Mouse (Mus musculus) brain, embryonic 18.5 days (tissue): ENCODE measurements around the gene Ubc.

Experiments
- DNase-seq: peaks from one replicate; pipeline ENCODE4 v3.0.0-alpha.2; 2012; ENCODE audit warnings: low read depth, low spot score

Gene Ubc

DNA sequence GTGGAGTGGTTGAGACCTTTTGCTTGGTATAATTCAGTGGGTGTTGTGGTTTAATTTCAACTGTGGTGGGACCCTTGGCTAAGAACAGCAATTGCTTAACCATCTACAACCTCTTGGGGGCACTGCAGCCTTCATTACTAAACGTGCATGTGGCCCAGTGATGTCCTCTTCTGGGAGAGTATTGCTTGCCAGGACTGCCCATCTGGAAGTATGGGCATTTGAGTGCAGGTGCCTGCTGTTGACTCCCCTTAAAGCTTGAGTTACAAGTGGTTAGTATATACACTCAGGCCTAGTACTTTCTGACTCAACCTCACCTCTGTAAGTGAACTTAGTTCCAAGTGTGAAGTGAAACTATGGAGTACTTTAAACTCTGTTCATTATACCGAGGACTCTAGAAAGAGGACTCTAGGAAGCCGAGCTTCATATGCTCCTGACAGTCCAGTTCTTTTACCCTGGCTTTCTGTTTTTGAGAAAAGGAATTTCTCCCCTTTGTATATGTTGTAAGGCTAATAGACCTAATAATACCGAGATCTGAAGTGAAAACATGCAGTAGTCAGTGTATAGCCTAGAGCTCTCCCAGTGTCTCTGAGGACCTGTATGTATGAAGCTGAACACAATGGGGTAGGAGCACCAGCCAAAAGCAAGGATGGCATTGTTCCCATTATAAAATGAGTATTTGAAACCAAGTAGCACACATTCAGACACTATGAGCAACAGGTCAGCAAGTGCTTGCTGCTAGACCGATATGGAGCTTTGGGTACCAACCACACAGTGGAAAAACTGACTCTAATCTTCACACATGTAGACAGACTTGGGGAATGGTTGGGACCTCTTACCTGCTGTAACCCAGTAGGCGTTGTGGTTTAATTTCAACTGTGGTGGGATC, 7.1 kb downstream of the Ubc start:
- no peak for DNase-seq

DNA sequence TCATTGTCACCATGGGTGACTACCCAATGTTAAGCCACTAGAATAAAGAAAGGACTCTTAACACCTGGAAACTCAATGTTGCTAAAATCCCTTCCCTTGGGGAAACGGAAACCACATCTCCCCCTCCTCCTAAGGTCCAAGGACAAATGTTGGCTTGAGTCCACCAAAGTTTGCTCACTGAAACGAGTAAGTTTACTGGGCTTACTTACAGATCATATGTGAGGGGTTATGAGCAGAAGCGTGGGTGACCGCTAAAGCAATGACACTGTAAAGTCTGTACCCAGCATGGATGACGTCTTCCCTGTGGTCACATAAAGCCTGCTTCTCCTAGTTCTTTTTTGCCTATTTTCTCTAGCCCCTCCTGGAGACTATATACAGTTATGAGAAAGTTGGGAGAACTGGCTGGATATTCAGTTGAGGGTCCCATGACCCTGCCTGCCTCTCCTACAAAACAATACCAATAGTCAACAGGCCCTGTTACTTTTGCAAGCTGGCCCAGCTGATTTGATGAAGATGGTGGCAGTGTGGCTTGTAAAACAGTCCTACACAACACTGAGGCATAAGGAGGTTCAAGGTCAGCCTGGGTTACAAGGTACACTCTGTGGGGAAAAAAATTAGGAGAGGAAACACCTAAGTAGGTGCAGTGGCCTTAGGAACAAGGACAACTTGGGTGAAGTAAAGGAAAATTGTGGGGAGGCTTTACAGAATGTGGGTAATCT, 7.9 kb downstream of the Ubc start:
- DNase-seq, result no peak

DNA sequence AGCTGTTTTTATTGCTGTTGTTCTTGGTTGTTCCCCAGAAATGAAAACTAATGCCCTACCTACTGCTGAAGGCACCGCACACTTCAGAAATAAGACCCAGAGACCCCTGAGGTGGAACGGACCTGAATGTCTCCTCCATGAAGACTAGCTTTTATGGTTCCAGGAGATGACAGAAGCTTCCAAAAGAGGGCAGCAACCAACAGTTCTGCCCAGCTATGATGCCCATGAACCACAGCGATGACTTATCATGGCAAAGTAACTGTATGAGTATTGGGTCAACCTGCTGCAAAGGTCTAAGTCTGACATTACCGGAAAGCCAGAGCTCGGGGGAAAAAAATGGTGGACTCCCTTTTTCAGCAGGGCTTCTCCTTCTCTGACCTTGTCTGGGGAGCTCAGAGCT, 11.1 kb downstream of the Ubc start:
- DNase-seq, result no peak

DNA sequence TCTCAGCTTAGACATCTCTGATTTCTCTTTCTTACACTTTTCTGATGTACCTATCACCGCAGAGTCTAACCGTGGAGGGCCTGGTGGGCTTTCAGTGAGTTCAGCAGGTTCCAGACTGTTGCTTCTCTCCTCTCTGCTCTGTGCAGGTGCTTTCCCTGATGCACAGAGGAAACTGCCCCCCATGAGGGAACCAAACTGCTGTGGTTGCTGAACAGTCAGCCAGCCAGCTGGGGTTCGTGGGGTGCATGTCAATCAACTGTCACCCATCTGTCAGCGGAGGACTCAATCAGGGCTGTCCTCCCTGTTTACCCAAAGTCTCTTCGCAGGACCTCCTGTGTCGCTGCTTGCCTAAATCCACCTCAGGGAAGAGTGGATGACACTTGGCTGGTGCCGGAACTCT, 12.8 kb downstream of the Ubc start:
- DNase-seq, result no peak

DNA sequence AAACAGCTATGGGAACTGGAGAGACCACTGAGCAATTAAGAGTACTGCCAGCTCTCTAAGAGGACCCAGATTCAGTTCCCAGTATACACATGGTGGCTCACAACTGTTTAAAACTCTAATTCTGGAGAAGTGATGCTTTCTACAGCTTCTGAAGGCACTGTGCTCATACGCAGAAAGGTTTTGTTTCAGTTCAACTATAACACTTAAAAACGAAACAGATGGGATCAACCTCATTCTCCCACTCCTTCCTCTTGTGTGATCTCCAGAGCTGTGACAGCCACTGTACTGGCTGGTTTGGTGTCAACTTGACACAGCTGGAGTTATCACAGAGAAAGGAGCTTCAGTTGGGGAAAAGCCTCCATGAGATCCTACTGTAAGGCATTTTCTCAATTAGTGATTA, 14.1 kb downstream of the Ubc start:
- DNase-seq, result no peak

DNA sequence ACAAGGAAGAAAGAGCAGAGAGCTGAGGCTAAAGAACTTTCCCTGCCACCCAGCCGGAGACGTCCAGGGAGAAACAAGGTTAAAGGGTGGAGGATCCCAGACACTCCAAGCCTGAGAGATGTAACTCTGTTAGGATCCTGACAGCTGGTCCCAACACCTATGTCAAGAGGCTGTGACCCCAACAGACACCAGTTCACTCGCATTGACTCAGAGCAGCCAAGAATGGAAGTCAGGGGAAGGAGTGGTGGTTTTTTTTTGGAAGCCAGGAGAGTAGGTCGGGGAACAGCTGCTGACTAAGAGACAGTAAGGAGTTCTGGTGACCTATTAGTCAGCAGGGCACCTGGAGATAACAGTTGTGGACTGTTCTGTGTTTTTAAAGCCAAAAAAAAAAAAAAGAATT, 18.0 kb downstream of the Ubc start:
- no peak for DNase-seq

DNA sequence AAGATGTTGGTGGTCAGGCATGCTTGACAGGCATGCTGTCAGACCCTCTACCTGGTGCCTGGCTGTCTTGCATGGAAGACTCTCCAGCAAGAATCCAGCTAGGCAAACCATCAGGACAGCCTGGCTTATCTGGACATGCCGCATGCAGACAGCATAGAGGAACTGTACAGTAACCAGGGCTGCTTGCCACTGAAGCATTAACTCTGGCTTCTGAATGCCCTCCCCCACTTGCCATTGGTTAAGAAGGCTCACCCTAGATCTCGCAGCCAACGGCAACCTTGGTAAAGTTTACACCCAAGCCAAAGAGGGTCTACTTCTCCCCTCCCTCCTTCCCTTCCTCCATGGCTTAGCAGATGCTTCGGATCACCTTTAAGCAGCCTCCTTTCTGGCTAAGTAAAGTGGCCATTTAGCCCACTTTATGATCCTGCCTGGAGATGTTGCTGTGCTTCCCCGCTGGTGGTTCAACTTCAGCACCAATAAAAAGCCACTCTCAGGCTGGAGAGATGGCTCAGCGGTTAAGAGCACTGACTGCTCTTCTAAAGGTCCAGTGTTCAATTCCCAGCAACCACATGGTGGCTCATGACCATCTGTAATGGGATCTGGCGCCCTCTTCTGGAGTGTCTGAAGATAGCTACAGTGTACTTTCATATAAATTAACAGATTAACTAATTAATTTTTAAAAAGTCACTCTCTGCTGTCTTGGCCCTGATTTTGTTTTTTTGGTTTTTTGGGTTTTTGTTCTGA, 18.9 kb downstream of the Ubc start:
- no peak for DNase-seq

DNA sequence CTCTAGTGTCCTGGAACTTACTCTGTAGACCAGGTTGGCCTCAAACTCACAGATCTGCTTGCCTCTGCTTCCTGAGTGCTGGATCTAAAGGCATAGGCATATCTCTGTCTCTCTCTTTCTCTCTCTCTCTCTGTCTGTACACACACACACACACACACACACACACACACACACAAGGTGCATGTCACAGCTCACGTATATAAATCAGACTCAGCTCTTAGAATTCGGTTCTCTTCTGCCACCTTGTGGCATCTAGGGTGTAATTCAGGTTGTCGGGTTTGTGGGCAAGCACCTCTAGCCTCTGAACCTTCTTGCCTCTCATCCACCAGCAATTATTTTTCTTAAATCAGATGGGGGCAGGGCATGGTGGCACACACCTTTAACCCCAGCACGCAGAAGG, 21.4 kb downstream of the Ubc start:
- no peak for DNase-seq

DNA sequence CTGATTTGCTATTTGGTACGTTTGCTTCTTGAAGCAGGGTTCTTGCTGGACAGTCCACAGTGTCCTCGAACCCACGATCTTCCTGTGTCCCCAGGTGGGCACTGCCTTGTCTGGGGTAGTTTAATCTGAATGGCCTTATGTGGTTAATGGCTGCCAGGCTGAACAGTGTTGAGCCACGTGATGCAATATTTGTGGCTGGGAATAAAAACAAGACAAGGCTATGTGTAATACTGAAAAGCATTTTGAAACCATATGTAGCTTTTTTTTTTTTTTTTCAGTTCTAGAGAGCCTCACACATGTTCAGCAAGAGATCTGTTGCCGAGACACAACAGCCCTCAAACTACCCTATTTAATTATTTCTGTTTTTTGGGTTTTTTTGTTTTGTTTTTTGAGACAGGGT, 21.8 kb downstream of the Ubc start:
- no peak for DNase-seq

DNA sequence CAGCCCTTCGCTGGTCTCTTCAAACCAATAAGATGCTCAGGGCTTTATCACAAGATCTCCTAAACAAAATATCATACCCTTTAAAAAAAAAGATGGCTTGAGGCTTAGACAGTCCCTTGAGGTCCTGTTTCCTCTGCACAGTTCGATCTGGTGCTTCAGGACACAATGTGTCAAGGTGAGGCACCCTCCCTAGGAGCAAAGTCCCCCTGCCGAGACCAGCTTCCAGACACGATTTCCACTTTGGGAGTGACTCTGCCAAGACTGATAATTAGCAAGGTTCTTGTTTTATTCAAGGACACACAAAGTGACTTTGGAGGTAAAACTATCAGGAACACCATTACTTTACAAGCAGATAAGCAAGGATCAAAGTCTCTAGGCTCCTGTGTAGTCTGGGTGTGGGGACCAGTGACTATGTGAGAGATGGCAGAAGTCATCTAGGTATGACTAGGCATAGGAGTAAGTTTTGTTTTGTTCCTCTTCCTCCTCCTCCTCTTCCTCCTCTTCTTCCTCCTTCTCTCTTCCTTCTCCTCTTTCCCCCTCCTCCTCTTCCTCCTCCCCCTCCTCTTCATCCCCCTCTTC, 25.1 kb downstream of the Ubc start:
- DNase-seq, result no peak

DNA sequence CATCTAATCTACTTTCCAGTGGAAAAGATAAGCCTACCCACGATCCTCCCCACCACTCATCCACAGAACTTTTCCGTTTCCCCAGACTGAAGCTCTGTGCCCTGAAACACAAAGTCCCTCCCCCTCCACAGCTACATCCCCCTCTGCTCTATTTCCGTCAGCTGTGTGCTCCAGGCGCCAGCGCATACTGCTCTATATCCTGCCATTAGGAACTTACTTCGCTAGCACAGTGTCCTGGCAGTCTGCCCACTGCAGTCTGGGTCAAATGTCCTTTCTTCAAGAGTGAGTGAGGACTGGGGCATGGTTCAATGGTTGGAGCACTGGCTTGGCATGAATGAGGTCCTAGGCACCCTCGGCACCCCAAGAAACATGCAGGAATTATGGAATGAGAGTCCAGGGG, 26.1 kb downstream of the Ubc start:
- no peak for DNase-seq

DNA sequence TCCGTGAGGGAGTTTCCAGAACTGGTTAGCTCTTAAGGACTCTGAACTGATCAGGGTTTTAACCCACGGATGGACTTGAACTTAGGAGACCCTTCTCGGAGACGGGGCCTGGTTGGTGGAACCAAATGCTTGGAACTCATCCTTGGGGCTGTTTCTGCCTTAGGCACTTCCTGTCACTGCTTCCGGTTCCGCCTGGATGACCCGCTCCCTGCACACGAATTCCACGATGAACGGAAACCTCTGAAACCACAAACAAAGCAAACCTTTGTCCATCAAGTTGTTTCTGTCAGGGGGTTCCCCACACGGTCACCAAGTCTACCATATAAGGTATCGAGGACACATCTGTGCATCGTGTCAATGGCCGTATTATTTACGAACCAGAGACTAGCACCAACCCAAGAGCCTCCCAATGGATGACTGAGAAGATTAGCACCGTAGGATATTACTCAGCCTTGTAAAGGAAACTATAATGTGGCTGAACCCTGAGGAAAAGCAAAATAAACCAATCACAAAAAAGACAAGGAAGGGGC, 29.0 kb downstream of the Ubc start:
- DNase-seq, result no peak

DNA sequence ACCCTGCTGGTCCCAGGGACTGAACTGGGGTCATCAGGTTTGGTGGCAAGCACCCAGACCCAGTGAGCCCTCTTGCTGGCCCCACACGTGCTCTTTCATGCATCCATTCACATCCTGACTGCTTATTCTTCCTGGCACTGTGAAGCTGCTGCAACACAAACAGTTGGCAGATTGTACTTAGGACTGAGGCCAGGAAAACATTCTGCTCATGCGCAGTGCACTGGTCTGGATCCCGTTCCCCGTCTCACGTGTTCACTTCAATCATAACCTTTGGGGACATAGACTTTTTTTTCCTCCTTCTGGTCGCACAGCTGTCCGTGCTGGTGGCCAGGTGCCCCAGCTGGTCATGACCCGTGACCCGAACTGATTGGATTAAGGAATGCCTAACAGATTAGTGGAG, 29.4 kb downstream of the Ubc start:
- no peak for DNase-seq

DNA sequence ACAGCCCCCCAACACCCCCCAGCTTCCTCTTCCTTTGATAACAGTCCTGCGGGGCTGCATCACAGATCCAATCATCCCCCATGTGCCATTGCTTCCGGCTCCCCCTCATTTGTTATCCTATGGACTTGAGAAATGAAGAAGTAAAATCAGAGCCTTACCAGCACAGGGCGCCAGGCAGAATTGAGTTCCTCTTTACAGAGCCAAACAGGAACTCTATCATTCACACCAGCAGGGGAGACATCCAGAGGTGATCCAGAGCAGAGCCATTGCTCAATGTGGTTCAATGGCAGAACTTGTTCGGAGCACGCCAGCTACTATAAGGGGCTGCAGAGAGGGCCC, 31.8 kb downstream of the Ubc start:
- no peak for DNase-seq

DNA sequence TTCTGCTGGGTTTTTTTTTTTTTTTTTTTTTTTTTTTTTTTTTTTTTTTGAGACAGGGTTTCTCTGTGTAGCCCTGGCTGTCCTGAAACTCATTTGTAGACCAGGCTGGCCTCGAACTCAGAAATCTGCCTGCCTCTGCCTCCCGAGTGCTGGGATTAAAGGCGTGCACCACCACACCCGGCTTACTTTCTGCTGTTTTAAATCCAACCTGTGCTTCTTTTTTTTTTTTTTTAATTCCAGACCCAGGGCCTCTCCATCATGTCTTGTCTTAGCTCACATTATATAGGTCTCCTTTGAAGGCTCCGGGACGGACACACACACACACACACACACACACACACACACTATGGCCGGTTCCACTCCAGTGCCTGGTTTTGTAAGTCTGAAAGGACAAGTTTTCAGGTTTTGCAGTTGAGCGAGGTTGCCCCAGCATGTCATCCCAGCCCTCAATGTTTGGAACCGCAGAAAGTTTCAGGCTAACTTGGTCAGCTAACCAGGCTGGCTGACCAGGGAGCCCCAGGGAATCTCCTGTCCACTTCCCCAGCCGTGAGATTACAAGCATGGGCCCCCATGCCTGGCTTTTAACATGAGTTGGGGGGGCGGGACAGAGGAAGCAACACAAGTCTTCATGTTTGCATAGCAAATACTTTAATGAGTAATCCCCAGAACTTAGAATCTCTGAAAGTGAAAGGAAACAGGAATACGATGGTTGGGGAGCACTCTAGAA, 32.3 kb downstream of the Ubc start:
- no peak for DNase-seq

DNA sequence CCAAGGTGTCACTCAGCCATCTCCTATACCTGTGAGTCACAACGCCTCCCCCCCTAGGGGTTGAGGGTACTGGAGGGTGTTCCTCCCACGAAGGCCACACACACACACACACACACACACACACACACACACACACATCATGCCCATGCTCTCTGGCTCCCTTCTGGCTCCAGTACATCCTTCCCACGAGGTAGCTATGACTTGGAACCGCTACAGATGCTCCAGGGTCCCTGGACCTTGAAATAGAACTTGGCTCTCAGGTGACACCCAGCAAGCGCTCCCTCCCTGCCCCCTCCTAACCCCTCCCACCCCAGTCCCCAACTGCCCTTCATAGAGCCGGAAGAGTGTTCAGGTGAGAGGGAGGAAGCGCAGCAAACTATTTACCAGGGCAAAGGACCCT, 34.4 kb downstream of the Ubc start:
- no peak for DNase-seq

DNA sequence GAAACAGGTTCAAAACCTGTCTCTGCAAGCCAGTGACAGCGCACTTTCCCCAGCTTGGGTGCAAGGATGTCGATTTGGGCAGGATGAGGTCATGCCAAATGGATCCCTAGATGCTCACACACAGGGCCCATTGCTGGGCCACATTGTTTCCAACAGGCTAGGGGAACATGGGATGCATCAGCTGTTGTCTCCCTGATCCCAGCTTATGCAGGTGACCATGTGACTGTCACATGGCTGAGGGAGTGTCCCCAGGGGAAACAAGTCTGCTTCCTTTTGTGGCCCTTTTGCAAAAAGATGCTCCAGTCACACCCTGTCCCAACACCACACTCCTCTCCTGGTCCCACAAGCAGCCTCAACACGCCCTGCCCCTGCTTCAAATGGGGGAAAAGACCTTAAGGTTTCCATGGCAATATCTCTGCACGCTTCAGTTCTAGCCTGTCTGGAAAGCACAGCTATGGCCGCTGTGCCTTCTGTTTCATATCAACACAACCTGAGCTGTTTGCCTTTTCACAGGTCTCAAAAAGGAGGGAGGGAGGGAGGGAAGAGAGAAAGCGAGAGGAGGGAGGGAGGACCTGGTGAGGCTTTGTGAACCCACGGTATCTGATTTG, 35.0 kb downstream of the Ubc start:
- DNase-seq, result no peak

DNA sequence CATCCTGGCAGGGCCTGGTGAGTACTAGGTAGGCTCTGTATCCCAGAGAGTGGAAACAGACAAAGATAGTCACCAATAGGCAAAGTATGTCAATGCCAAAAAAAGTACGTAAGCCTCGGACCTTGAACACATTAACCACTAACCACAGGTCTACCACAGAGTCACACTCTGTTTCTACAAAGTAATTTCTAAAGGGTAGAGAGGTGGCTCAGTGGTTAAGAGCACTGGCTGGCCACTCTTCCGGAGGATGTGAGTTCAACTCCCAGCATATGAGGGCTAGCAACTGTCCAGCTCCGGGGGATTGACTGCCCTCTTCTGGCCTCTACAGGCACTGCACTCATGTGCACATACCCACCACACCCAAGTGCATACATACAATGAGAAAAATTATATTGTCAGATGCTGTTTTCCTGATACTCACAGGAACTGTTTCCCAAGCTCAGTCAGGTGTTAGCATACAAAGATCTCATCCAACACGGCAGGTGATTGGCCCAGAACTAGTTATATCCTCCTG, 37.2 kb downstream of the Ubc start:
- no peak for DNase-seq

DNA sequence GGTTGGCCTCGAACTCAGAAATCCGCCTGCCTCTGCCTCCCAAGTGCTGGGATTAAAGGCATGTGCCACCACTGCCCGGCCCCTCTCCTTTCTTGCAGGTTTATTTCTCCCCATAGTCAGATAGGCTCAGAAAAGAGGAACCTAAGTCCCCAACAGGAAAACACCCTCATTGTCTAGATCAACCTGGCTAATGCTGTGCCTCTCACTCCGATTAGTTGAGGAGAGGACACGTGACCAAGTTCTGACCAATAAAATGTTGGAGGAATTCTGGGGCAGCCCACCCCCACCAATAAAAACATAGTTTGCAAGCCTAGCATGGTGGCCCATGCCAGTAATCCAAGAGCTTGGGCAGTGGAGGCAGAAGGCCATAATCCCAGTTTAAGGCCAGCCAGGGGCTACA, 38.1 kb downstream of the Ubc start:
- DNase-seq, result no peak

DNA sequence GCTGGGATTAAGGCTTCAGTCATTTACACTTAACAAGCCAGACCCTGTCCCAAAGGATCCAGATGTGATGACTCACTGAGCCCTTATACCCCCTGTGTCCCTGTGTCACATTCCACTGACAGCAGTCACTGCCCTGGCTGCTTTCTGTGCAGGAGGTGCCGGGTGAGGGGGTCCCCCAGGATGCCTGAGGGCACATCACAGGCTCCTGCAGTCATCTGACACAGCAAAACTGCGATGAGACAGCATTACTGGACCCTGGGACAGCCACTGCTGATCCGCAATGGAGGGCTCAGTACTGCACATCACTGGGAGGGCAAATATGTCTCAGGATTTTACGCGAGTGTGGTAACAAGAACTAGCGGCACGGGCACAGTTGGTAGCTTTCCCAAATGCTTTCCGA, 38.9 kb downstream of the Ubc start:
- no peak for DNase-seq

DNA sequence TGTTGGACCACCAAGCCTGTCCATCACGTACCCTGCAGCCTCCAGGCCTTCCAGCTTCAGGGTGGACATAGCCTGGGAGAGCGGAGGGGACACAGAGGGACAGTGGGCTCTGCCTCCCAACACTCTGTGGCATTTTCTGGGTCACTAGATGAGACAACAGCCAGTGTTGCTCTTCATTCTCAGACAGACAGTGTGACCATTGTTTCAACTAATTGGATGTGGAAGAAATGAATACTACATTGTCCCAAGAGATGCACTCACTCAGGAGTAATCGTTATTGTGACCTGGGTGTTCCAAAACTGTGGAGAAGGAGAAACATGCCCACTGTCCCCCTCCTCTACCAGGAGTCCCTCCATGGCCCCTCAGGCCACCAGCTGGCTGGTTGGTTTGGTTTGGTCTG, 40.6 kb downstream of the Ubc start:
- no peak for DNase-seq
